Mouse (Mus musculus): ENCODE measurements around the gene Dnajb1. TPM values are rescaled to one million over a fixed set of nuclear protein-coding genes. Genes with fewer than 3 reads are reported as not detected.
"Not testable (repeated sequence)": the region's sequence is repeated elsewhere in the genome, so short reads cannot be mapped to it uniquely, and the experiment has no call there.

Gene Dnajb1
- total RNA-seq, 1 experiment from 2014 or later, result 28.0 TPM

GRCm38 (mm10) chr8:83578131-83579055, 29.6 kb upstream of the Dnajb1 start:
- no peak for DNase-seq

DNA sequence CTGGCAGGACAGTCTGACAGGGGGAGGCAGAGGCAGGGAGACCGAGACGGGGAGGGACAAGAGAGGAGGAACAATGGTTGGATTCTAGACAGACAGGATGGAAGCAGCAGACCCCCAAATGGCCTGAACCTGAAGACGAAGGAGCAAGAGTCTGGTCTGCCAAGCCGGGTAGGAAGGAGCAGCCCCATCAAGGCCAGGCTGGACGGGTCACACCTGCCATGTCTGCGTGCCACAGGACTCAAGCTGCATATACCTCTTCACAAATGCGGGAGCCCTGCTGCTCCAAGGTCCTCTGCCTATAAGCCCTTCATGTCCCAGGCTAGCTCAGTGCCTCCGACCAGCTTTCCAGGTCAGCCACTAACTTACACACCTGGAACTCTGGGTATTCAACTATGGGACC, 28.3 kb upstream of the Dnajb1 start:
- no peak for DNase-seq

DNA sequence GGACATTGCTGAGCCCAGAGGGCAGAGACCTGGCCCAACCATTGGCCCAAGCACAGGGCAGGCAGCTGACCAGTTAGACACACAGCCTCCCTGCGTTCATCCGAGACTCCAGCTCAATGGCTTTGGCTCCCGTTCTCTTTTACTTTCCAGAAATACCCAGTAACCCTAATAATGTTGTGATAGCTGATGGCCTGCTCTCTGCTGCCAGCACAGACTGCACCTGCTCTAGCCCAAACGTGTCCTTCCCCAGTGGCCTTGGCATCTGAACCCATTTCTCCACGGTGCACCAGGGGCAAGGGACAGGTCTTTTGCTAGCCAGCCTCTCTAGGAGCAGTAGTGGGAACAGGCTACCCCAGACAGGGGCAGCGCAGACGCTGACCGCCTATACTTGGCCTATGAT, 27.2 kb upstream of the Dnajb1 start:
- DNase-seq, result no peak

DNA sequence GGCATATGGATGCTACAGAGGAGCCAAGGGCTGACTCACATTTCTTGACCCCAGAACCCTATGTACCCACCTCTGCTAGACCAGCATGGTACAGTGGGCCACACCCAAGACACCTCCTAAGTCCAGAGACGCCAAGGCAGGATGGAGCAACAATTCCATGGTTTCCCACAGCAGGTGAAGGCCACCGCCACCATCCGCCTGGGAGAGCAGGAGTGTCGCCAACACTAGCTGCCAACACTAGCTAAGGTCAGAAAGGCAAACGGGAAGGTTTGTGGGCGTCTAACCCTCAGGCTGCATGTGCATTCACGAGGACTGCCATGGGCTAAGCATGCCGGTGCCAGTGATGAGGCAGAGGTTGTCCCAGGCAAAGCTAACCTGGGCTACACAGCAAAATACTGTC, 25.8 kb upstream of the Dnajb1 start:
- no peak for DNase-seq

GRCm38 (mm10) chr8:83583236-83583635, 24.8 kb upstream of the Dnajb1 start:
- no peak for DNase-seq

DNA sequence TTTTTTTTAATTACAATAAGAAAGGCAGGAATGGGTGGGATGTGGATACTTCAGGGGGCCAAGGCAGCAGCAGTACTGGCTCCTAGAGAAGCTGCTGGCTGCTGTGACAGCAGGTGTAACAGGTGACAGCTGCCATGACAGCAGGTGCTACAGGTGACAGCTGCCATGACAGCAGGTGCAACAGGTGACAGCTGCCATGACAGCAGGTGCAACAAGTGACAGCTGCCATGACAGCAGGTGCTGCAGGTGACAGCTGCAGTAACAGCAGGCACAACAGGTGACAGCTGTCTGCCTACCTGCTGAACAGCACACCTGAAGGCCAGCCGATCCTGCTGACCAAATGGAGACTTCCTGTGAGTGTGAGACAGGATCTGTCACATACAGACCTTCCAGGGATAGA, 23.2 kb upstream of the Dnajb1 start:
- DNase-seq, result no peak

DNA sequence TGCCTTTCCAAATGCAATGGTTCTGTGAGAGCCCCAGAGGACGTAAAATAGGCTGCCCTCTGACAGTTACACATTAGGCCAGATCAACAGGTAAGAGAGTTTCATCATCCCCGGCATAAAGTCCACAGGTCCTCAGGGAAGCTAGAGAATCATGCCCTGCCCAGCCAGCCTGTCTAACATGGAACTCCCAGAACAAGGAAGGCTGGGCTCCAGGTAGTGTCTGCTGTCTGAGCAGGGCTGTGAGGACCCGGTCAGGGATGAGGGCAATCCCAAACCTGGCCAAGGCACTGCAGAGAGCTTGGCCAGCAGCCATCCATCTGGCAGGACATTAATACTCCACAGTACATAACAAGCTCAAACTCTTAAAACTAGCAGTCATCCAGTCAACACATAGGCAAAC, 22.7 kb upstream of the Dnajb1 start:
- no peak for DNase-seq

GRCm38 (mm10) chr8:83587644-83588043, 20.3 kb upstream of the Dnajb1 start:
- no peak for DNase-seq

DNA sequence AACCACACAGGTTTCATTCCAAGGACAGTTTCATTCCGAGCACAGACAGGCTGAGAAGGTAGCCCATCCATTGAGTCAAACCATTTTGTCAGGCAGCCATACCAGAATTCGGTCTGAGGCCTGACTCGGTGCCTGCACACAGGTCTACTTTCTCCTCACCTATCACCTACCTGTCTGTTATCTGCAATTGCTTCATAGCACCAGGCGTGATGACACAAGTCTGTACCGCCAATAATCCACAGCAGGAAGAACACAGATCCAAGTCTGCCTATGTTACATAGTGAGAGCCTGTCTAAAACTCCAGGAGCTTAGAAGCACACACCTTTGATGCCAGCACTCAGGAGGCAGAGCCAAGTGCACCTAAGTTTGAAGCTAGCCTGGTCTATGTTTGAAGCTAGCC, 19.1 kb upstream of the Dnajb1 start:
- no peak for DNase-seq

GRCm38 (mm10) chr8:83590488-83591023, 17.4 kb upstream of the Dnajb1 start:
- DNase-seq, result no peak

- no peak for DNase-seq
Measured at GRCm38 (mm10) chr8:83592682-83593081, 15.3 kb upstream of the Dnajb1 start.

GRCm38 (mm10) chr8:83593325-83594166, 14.4 kb upstream of the Dnajb1 start:
- no peak for DNase-seq

GRCm38 (mm10) chr8:83594167-83595049, 13.6 kb upstream of the Dnajb1 start:
- DNase-seq, result peak; percentile 97

DNA sequence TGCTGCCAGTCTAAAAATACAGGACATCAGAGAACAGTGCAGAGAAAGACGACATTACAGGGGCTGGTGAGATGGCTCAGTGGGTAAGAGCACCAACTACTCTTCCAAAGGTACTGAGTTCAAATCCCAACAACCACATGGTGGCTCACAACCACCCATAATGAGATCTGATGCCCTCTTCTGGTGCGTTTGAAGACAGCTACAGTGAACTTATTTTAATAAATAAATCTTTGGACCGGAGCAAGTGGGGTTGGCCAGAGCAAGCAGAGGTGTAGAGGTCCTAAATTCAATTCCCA, 13.0 kb upstream of the Dnajb1 start:
- not testable (repeated sequence) for DNase-seq

- DNase-seq, result no peak
Measured at GRCm38 (mm10) chr8:83596369-83596768, 11.6 kb upstream of the Dnajb1 start.

DNA sequence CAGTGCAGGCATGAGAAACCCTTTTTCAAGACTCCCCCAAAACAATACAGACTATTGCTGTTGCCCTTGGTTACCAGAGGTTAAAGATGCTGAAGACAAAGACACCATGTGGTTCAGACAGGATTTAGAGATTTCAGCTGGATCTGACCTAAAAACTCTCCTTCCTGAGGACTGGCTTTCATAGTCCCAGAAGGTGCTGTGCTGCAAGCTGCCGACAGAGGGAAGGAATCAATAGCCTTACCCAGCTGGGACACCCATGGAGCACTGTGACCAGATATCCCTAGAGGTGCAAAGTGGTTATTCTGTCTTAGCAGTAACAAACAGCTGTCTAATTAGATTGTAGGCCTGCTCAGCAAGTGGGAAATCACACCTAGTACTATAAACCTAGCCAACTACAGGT, 9.8 kb upstream of the Dnajb1 start:
- no peak for DNase-seq

DNA sequence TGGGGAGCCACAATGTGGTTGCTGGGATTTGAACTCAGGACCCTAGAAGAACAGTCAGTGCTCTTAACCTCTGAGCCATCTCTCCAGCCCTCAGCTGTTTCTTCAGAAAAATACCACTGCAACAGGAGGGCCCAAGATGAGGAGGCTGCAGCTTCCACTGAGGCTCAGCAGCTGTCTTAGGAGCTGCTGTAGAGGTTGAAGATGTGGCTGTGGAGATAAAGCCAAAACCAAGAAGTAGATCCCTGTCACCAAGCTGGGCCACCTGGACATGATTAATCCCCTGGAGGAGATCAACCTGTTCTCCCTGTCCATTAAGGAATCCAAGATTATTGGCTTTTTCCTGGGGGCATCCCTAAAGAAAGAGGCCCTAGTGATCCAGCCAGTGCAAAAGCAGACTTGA, 8.2 kb upstream of the Dnajb1 start:
- DNase-seq, result no peak

DNA sequence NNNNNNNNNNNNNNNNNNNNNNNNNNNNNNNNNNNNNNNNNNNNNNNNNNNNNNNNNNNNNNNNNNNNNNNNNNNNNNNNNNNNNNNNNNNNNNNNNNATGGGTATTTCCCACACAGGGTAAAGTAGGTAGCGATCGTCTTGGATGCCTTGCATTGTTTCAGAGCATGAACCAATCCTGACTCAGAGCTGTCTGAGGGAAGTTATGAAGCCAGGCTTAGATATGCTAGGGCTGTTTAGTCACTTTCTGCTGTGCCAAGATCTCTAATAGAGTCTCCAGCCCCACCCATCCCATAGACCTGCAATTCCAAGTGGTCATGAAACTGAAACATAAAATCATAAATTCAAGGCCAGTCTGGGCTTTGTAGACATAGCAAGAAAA, 5.4 kb upstream of the Dnajb1 start:
- no peak for DNase-seq

- peak; percentile 86 for DNase-seq
Measured at GRCm38 (mm10) chr8:83608398-83608829, 421 bp downstream of the Dnajb1 start.

- no peak for DNase-seq
Measured at GRCm38 (mm10) chr8:83609086-83609485, 1.1 kb downstream of the Dnajb1 start.

GRCm38 (mm10) chr8:83609547-83610180, 1.7 kb downstream of the Dnajb1 start:
- DNase-seq, result no peak

DNA sequence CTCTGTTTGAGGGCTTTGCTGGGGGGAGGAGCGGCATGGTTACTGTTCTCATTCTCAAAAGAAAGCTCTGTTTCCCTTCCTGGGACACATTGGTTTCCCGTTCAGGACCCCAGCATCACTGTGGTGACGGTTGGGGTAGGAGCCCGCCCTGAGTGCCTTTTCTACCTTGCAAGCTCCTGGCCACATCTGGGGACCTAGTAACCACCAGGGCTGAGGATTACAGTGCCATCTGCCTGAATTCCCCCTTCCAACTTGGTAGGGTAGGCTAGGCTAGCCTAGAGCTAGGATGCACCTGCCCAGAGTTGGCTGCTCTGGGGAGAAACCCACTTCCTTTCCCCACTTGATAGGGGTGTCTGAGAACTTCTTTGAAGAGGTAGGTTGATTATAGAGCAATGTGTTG, 3.9 kb downstream of the Dnajb1 start:
- DNase-seq, result no peak

All from adrenal gland, postnatal 25 days (tissue).